Mouse (Mus musculus) urinary bladder, postnatal 0 days (tissue): ENCODE data around the gene Dll1. TPM values are rescaled to one million over a fixed set of nuclear protein-coding genes. Genes with fewer than 3 reads are reported as not detected.

Experiments
- polyA plus RNA-seq: library from polyadenylated mRNA; unstranded; fragments of >200 nt; fragmentation: Nextera tagmentation; extraction: Ambion mirVana; gene quantifications from 2 replicates; pipeline ENCODE4 v1.2.1, GENCODE M21; 2015

The Dll1 gene
- 1.3 and 1.9 TPM in 2 replicates for polyA plus RNA-seq

GRCm38 (mm10) chr17:15376494-15377181 is at the start of gene Dll1:
Gene Dll1 (minus strand): TSS chr17:15376872.

DNA sequence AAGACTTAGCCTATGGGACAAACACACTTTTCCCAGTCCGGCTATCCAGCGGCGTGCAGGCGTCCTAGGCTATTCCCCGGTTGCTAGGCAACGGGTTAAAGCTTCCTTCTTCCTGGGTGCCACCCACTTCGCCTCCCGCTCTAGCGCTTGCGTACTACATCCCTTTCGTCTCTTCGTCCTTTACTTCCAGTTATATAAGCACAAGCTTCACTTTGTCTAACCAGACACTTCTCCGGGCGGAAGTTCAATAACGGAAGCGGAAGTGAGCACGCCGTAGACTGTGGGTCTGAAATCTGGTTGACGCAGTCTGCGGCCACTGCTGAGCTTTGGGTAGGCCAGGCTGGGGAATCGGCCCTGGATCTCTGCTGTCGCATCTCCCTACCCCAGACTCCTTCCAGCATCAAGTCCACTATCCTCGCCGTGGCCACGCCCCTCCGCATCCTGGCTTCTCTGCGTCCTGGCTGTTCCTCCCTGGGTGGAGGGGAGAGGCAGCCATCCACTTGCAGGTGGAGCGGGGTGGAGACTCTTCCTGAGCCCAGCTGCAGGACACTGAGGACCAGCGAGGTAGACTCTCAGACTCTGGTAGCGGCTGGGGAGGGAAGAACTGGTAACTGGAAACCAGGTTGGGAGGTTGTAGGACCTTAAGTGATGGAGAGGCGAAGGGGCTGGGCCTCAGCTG is 19.5 kb upstream of the Dll1 start, which contains the start of gene Fam120b:
Gene Fam120b, plus strand, starts transcription at position 206 of the 679 bp plus-strand sequence.

Other genes starting within 250 kb of the Dll1 start
- 10.9 and 12.3 TPM in 2 replicates for gene Fam120b, start 19.3 kb upstream of the Dll1 start, polyA plus RNA-seq
- gene Psmb1, start 122.9 kb upstream of the Dll1 start, polyA plus RNA-seq: 205 and 219 TPM in 2 replicates
- gene Tbp, start 123.0 kb upstream of the Dll1 start, polyA plus RNA-seq: 17.7 and 19.2 TPM in 2 replicates
- gene Pdcd2, start 150.4 kb upstream of the Dll1 start, polyA plus RNA-seq: 25.5 and 26.4 TPM in 2 replicates
- 0.93 and 1.0 TPM in 2 replicates for gene Prdm9, start 187.5 kb upstream of the Dll1 start, polyA plus RNA-seq